Comparison of ENCODE assay signal across 37 mouse cellular contexts in genomic region chr15:98155272-98155671, GRCm38 (mm10). TPM values are rescaled to one million over a fixed set of nuclear protein-coding genes. Genes with fewer than 3 reads are reported as not detected.
"Had no signal": no experiment of that assay in that cellular context is flagged by ENCODE, and none has a peak within 500 bp of the region (broad histone marks: within the 10 kb centered on the region; RNA-seq: fewer than 3 reads in every experiment).

No protein-coding gene starts in this region.

- H3K4me1 ChIP-seq: heart, embryonic 13.5 days; heart, embryonic 15.5 days; hindbrain, embryonic 13.5 days; hindbrain, embryonic 15.5 days; kidney, embryonic 15.5 days; limb, embryonic 13.5 days; limb, embryonic 15.5 days; liver, embryonic 12.5 days had no signal

- DNase-seq: gastrocnemius, adult 2 months; gastrocnemius, postnatal 10 days; gastrocnemius, postnatal 25 days; heart, adult 2 months; heart, postnatal 14 days; kidney, postnatal 14 days; layer of hippocampus, adult 9-11 months; layer of hippocampus, postnatal 36 days; left cerebral cortex, postnatal 4 days had no signal

- H3K27me3 ChIP-seq: heart, embryonic 13.5 days; heart, embryonic 15.5 days; hindbrain, embryonic 13.5 days; hindbrain, embryonic 15.5 days; kidney, embryonic 15.5 days; limb, embryonic 13.5 days; limb, embryonic 15.5 days had no signal

- H3K27ac ChIP-seq: gastrocnemius, adult 2 months; heart, adult 2 months; heart, embryonic 13.5 days; heart, embryonic 15.5 days; hindbrain, embryonic 13.5 days; hindbrain, embryonic 15.5 days; hindbrain, postnatal 0 days; kidney, embryonic 15.5 days; kidney, postnatal 0 days; limb, embryonic 13.5 days; limb, embryonic 15.5 days; liver, embryonic 12.5 days; liver, embryonic 14.5 days had no signal

- H3K4me2 ChIP-seq: heart, embryonic 11.5 days; heart, embryonic 13.5 days; heart, embryonic 15.5 days; hindbrain, embryonic 13.5 days; hindbrain, embryonic 15.5 days; kidney, embryonic 15.5 days; limb, embryonic 13.5 days; limb, embryonic 15.5 days; liver, embryonic 12.5 days had no signal

- H3K9ac ChIP-seq: heart, embryonic 13.5 days; heart, embryonic 15.5 days; hindbrain, embryonic 13.5 days; hindbrain, embryonic 15.5 days; kidney, embryonic 15.5 days; limb, embryonic 13.5 days; limb, embryonic 15.5 days; liver, embryonic 12.5 days; liver, embryonic 14.5 days had no signal

- H3K9me3 ChIP-seq: heart, embryonic 13.5 days; heart, embryonic 15.5 days; hindbrain, embryonic 13.5 days; hindbrain, embryonic 15.5 days; kidney, embryonic 15.5 days; limb, embryonic 13.5 days; limb, embryonic 15.5 days; liver, embryonic 12.5 days had no signal

- H3K36me3 ChIP-seq: heart, embryonic 13.5 days; heart, embryonic 15.5 days; hindbrain, embryonic 13.5 days; hindbrain, embryonic 15.5 days; kidney, embryonic 15.5 days; limb, embryonic 13.5 days; limb, embryonic 15.5 days; liver, embryonic 12.5 days had no signal

- ATAC-seq: hindbrain, postnatal 0 days; intestine, embryonic 16.5 days; liver, embryonic 12.5 days had no signal

- H3K4me3 ChIP-seq: gastrocnemius, adult 2 months; heart, adult 2 months; heart, embryonic 13.5 days; heart, embryonic 15.5 days; hindbrain, embryonic 13.5 days; hindbrain, embryonic 15.5 days; kidney, embryonic 15.5 days; limb, embryonic 13.5 days; limb, embryonic 15.5 days; liver, embryonic 12.5 days had no signal

RNA-seq across cellular contexts. Expression of gene Ccdc184, which starts 11.7 kb away (rescaled TPM):
- total RNA-seq: gastrocnemius, adult 2 months; gastrocnemius, postnatal 10 days; gastrocnemius, postnatal 25 days; gastrocnemius, postnatal 4 days; granulocyte monocyte progenitor cell, adult 5-6 weeks; liver, adult 2 months had no signal
- polyA plus RNA-seq: liver, adult 2 months; liver, embryonic 12.5 days; liver, embryonic 14.5 days had no signal

RNA-seq across cellular contexts. Expression of gene Olfr288, which starts 40.1 kb away (rescaled TPM):
- total RNA-seq: gastrocnemius, adult 2 months; gastrocnemius, postnatal 10 days; gastrocnemius, postnatal 25 days; gastrocnemius, postnatal 4 days; granulocyte monocyte progenitor cell, adult 5-6 weeks; heart, adult 2 months; heart, postnatal 14 days; hematopoietic stem cell, adult 5-6 weeks; hindbrain, postnatal 0 days; layer of hippocampus, adult 8-10 months; layer of hippocampus, postnatal 14 days; left cerebral cortex, adult 18-20 months; left cerebral cortex, postnatal 10 days; left cerebral cortex, postnatal 25 days; liver, adult 2 months had no signal
- polyA plus RNA-seq: heart, adult 2 months; heart, embryonic 11.5 days; heart, embryonic 13.5 days; heart, embryonic 15.5 days; heart, postnatal 0 days; hindbrain, embryonic 11.5 days; hindbrain, embryonic 13.5 days; hindbrain, embryonic 15.5 days; hindbrain, postnatal 0 days; intestine, embryonic 16.5 days; kidney, adult 2 months; kidney, embryonic 15.5 days; kidney, postnatal 0 days; large intestine, adult 2 months; limb, embryonic 11.5 days; limb, embryonic 13.5 days; limb, embryonic 15.5 days; liver, adult 2 months; liver, embryonic 12.5 days; liver, embryonic 14.5 days; liver, embryonic 16.5 days had no signal
